Mouse (Mus musculus) hindlimb bud, embryonic 11.5 days (tissue): Measurements from ENCODE around the gene Dmkn.

Source experiments
- DNase-seq: peaks from one replicate; pipeline ENCODE4 v3.0.0-alpha.2; 2012; ENCODE audit warnings: low read depth, low spot score; ENCODE audit errors: extremely low spot score

Dmkn gene

DNA sequence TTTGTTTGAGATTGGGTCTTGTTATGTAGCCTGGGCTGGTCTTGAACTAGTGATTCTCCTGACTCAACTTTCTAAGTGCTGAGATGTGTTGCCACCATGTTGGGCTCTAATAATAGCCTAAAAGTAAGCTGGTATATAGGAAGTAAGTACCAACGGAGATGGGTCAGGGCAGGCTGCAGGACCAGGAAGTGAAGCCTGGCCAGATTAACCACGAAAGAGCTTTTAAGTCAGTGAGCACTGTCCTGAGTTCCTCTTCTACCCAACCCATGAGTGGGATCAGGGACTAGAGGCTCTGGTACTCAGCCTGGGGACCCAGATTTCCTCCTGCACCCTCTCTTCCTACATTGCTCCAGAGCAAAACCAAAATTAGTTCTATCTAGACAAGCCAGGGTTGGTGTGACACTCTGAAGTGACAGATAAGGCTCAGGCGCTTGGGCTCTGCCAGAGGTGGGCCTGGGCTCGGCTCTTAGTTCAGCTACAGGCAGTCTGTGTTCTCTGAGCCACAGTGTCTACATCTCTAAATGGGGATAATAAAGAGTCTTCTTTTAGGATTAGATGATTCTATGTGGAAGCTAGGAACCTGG lies 1.7 kb upstream of the Dmkn start:
- DNase-seq: no peak

DNA sequence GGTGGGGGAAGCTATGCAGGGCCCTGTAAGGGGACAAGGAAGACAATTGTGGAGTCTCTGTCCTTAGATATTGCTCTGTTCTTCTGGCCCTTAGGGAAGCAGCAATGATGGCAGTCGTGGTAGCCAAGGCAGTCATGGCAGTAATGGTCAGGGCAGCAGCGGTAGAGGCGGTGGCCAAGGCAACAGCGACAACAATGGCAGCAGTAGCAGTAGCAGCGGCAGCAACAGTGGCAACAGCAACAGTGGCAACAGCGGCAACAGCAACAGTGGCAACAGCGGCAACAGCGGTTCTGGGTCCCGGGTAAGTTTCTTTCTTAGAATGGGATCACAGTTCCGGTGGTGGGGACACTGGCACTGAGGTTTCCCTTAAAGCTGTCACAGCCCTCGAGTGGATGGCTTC lies 1.6 kb downstream of the Dmkn start:
- no peak for DNase-seq

DNA sequence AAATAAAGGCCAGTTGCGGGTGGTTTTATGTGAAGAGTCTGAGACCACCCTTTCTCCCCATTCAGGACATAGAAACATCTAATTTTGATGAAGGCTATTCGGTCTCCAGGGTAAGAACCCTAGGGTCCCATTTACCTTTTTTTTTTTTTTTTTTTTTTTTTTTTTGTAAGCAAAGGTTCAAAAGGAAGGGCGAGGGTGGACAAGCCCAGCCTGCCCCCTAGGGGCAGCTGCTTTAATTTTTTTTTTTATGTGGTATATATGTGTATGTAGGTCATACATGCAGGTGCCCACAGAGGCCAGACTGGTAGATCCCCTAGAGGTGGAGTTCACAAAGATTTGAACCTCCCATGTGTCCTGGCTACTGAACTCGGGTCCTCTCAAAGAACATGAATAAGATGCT lies 2.9 kb downstream of the Dmkn start:
- no peak for DNase-seq

DNA sequence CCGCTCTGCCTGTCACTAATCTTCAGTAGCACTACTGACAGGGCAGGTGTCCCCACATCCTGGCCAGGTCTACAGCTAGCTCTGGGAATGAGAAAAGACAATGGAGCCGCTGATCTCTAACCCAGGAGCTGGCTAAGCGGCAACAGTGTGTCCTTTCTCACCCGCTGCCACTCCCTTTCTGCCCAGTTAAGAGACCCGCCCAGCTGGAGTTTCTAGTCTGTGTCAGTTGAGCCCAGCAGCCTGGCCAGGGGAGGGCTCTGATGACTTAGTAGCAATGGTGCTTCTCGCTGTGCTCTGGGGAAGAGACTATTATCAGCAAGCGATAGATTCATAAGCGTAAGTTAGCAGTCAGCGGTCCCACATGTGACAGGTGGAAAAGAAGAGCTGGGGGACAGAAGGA lies 5.7 kb downstream of the Dmkn start:
- no peak for DNase-seq

DNA sequence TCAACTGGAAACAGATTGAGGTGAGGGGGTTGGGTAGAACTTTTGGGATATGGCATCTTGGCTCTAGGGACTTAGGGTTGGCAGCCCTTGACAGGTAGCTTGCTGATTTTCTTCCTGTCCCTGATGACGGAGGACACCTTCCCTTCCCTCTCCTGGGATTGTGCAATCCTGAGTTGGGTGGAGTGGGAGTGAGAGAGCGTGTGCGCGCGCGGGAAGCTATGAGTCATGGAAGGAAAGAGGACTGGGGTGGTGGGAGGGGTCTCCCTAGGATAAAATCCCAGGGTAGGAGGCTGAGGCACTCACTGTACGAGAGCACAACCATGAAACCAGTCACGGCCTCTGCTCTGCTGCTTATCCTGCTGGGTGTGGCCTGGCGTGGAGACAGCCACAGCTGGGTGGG lies 12.5 kb downstream of the Dmkn start:
- no peak for DNase-seq

DNA sequence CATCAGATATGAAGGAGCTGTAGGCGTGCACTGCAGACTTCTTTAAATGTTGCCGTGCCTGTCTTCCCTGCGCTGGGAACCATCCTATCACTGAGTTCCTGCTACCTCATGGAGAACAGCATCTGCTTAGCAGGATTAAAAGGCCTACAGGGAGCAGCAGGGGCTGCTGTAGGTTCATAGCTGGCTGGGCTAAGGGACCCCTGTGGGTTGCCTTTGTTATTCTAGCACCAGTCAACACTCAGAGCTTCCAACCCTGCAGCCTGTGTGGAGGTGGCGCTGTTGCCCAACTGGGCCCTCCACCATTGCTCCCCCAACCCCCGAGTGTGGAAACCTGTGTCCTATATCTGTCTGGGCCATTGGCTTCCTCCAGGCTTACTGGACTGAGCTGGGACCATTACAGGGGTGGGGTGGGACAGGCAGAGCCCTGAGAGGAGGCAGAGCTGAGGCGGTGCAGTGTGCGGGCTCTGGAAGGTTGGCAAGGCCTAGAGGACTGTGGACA lies 13.6 kb downstream of the Dmkn start:
- no peak for DNase-seq

DNA sequence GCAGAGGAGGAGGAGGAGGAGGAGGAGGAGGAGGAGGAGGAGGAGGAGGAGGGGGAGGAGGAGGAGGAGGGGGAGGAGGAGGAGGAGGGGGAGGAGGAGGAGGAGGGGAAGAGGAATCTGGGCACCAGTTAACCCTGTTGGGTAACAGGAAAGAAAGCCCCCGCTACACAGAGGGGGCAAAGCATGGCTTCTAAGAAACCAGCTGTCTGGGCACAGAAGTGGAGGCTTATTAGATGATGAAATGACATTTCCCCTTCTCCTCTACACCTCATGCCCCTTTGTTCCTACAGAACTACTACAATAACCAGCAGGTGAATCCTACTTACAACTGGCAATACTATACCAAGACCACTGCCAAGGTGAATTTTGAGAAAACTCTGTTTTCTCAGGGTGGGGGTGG lies 14.4 kb downstream of the Dmkn start:
- no peak for DNase-seq

DNA sequence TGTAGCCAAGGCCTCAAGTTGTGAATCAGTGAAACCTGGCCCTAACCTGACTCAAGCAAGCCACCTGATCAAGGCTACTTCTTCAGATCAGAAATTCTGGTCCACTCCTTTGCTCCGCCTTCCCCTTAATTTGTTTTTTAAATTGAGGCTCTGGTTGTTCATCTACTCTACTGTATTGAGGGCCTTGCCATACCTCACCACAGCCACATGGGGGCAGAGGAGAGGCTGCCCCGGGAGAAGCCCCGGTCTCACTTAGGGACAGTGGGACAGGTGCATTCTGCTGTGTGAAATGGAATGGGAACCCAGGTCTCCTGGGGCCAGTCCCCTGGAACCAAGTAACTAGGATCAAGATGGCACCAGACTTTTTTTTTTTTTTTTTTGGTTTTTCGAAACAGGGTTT lies 18.2 kb downstream of the Dmkn start:
- no peak for DNase-seq

DNA sequence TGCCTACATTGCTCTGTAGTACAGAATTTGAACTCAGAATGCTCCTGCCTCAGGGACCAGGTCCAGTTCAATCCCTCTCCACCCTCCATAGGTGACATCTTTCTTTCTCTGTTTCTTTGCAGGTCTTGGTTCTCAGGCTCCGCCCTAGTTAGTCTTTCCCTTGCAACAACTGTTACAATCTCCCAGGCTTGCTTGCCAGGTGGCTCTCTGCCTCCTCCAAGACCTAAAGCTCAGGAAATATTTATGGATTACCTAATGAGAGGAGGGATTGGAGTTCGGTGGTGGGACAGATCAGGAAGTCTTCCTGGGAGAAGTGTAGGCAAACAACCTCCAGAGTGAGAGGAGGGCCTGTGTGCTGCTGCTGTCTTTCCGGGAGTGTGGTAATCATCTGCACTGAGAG lies 19.1 kb downstream of the Dmkn start:
- no peak for DNase-seq

DNA sequence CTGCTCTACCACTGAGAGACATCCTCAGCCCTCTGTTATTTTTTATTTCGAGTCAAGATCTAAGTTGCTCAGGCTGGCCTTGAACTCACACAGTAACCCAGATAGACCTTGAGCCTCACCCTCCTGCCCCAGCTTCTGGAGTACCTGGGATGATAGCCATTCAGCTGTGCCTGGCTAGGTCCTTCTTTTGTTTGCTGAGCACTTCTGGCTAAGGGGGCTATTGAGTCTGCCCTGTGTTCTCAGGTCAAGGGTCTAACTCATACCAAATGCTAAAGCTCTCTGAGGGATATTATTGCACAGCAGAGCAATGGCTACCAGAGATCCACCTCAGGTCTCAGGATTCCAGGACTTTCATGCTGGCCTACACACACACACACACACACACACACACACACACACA lies 21.6 kb downstream of the Dmkn start:
- no peak for DNase-seq

DNA sequence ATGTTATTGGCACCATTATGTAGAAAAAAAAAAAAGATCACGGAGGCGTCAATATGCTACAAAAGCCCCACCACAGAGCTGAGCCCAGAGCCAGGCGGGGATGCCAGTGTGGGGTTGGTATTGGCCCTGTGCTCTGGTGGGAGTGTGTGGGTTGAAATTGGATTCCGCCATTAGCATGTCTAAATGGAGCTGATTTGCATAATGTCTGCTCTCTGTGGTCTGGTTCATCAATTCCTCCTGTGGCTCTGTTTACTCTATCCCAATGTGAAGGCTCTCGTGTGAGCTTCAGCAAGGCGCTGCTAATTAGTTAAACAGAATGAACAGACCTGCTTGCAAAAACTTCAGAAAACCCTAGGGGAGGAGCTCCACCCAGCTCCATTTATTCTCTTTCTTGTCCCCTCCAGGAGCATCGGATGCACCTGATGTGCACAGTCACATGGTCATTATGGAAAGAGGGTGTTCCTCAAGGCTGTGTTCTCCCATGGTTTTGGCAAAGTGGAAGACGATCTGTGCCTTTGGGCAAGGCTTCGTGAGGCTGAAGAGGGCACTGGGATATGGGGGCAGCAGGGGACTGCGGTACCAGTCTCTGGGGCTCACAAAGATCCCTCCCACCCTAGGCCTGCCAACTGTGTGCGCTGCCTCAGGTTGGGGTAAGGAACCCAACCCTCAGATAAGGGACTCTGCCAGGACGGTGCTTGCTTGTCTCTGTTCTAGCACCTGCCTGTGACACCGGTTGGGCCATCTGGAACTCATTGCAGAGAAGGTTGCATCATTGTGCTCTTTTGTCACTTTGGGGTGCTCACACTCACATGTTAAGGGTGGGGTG lies 22.4 kb downstream of the Dmkn start:
- no peak for DNase-seq

DNA sequence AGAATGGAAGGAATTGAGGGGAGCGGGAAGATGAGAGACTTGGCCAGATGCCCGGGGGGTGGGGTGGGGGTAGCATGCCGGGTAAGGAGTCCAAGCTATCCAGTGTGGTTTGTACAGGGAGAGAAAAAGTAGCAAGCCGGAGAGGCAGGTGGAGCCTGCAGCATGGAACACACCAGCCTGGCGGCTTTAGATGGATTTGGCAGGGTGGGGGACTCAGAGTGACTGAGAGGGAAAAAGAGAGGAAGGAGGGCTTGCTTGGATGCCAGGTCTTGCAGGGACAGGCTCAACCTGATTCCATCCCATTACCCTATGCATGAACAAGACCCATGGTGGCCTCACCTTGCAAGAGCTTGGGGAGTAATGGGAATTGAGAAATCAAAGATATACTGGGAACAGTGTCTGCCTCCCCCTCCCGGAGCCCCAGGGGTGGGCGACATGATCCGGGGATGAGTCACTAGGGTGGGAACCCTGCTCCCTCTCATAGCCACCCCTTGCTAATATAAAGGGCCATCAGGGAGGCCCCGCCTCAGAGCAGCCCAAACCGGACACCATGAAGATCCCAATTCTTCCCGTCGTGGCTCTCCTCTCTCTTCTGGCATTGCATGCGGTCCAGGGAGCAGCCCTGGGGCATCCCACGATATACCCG lies 23.9 kb downstream of the Dmkn start, which contains the start of gene Krtdap:
TSS of gene Krtdap (plus strand) at position 520 of the 646 bp plus-strand sequence.
- DNase-seq: no peak

DNA sequence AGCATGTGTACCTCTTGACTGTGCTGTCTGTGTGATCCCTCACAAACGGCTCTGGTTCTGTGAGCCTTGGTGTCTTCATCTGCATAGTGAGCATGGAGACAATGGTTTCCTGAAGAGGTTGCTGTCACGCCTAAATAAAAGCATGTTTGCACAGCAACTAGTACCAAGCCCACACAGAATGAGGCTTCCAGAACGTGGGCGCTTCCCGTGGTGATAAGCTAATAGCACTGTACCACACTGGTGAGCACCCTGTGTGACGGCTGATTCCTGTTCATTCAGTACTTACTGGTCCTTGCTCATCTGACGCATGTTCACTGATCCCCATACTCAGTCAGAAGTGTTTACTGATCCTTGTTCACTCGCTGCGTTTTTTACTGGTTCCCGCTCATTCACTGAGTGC lies 26.6 kb downstream of the Dmkn start:
- no peak for DNase-seq

DNA sequence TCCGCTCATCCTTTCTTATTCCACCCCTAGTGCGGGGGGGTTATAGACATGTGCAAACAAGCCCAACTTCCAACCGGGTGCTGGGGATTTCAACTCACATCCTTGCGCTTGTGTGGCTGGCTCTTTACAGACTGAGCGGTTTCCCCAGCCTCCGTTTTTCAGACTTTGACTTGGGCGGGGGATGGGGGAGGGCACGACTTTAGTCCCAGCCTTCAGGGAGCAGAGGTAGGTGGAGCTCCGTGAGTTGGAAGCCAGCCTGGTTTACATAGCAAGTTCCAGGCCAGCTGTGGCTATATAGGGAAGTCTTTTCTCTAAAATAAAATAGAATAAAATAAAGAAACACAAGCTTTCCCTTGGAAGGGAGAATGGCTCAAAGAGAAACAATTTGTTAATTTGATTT lies 28.4 kb downstream of the Dmkn start:
- DNase-seq: no peak

DNA sequence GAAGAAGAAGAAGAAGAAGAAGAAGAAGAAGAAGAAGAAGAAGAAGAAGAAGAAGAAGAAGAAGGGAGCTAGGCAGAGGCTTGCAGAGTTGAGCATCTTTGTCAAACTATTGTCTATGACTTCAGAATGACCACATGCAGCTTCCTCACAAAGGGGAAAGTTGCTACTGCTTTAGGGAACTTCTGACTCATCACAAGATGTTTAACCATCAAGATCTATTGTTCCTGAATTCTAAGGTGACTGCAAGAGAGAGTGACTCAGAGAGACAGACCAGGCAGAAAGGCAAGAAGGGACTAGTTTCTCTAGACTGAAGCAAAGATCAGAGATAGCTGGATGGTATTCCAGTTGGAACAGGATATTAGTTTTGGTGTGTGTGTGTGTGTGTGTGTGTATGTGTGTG lies 31.4 kb downstream of the Dmkn start:
- DNase-seq: no peak

DNA sequence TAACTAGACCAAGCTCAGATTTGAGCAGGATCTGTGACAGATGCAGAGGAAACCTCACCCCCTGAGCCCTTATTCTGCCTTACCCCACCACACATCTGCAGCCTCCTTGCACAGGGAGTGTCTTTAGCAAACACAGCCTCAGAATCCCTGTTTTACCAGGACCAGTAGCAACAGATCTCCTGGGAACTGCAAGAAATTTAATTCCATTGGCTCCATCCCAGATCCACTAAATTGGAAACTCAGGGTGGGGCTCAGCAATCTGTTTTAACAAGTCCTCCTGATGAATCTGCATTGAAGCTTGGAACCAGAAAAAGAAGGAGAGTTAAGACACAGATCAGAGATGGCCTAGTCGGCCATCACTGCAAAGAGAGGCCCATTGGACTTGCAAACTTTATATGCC lies 33.2 kb downstream of the Dmkn start:
- DNase-seq: no peak

DNA sequence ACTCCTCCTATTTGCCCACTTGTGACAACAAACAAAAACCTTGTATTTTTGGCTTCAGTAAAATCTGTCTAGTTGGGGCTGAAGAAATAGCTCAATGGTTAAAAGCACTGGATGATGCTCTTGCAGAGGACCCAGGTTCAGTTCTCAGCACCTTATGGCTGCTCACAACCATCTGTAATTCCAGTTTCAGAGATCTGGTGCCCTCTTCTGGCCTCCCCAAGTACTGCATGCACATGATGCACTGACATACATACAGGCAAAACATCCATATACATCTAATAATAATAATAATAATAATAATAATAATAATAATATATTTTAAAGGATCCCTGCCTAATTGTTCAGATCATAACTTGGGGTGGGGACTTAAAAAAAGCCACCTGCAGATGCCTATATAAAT lies 37.1 kb downstream of the Dmkn start:
- DNase-seq: no peak

DNA sequence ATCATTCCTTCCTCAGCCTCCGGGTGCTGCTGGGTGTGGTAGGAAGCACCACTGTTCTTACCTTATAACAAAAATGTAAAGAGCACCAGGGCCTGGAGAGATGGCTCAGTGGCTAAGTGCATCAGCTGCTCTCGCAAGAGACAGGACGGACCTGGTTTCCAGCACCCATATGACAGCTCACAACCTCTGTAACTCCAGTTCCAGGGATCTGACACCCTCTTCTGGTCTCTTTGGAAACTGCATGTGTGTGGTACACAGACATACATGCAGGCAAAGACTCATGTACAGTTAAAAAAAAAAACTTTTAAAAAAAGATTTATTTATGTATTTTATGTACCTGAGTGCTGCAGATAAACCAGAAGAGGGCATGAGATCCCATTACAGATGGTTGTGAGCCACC lies 39.7 kb downstream of the Dmkn start:
- DNase-seq: no peak

DNA sequence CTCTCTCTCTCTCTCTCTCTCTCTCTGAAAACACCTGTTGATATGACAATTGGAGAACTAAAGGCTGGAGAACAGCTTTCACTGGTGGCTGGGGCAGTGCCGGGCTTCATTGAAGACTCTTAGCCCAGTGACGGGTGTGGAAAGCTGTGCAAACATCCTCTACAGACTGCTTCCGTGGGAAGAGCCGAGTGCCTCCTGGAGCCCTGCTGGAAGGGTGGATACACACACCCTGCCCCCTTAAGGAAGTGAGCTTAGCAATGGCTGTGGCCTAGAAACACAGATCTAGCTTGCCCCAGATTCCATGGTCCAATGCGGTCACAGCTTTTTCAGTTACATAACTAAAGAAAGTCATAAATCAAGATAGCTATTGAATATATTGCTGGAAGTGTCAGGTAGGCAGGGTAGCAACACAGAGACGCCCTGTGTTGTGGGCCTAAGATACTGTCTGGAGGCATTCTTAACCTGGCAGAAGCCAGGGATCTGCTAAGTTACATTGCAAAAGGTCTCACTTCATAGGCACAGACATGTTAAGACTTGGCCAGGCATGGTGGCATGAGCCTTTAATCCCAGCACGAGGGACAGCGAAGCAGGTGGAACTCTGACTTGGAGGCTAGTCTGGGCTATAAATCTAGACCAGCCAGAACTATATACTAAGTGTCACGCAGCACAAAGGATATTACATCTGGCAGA lies 40.6 kb downstream of the Dmkn start:
- no peak for DNase-seq

DNA sequence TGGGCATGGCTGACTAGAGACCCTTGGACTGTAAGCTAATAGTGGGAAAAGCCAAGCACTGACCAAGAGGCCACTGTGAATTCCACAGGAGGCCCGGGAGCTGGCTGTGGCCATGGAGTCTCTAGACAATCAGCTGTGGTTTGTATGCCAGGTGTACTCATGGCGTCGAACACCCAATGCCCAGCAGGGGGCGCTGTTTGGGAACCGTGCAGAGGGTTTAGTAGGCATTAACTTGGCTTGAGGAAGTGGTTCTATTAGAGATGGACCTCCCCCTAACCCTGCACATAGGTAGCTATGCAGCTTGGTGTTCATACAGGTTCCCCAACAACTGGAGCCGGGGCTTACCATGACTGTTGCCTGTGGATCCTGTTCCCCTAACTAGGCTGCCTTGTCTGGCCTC lies 42.4 kb downstream of the Dmkn start:
- DNase-seq: no peak

DNA sequence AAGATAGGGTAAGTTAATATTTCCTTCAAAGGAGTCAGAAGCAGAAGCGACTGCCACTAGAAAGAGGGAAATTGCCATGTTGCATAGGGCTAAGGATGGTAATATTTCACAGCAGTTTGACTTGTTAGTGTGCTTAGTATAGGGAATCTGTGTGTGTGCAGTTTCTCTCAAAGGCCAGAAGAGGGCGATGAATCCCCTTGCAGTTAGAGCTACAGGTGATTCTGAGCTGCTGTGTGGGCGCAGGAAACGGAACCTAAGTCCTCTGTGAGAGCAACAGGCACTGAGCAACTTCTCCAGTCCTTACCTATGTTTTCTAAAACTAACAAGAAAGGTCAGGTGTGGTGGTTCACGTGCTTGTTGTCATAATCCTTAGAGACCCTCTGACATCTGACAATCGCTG lies 46.8 kb downstream of the Dmkn start:
- DNase-seq: no peak
